Mouse (Mus musculus) lung, postnatal 25 days (tissue): ENCODE results near the gene Tldc2.

Source experiments
- DNase-seq: peaks from one replicate; pipeline ENCODE4 v3.0.0; 2022; ENCODE audit warnings: low spot score

Tldc2 gene

GRCm38 (mm10) chr2:157127370-157127769 is 40.5 kb downstream of the Tldc2 start:
- no peak for DNase-seq

- no peak for DNase-seq
Observed at GRCm38 (mm10) chr2:157128072-157128471, 41.2 kb downstream of the Tldc2 start.

GRCm38 (mm10) chr2:157129096-157129495 is 42.2 kb downstream of the Tldc2 start:
- DNase-seq = no peak

- DNase-seq = no peak
Observed at GRCm38 (mm10) chr2:157129601-157130164, 42.8 kb downstream of the Tldc2 start.

DNA sequence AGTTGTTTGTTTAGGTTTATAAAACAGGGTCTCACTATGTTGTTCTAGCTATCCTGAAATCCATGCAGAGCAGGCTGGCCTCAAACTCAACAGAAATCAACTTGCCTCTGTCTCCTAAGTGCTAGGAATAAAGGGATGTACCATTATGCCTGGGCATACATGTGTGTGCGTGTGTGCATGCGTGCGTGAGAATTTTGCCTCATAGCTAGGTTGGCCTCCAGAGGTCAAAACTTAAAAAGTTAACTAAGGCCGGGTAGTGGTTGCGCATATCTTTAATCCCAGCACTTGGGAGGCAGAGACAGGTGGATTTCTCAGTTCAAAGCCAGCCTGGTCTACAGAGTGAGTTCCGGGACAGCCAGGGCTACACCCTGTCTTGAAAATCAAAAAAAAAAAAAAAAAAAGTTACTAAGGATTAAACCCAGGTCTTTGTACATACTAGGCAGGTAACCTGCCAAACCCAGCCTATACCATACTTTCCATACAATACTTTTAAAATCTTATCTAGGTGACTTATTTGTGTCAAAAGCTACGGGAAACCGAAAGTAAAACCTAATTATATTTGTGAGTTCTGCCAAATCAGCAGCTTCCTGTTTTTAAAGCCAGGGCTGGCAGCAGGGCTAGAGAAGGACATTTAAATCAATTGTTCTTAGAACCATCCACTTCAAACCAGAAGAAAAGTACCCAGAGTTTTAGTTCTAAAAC is 44.1 kb downstream of the Tldc2 start:
- peak; percentile 76 for DNase-seq

- no peak for DNase-seq
Observed at GRCm38 (mm10) chr2:157132086-157132485, 45.2 kb downstream of the Tldc2 start.

DNA sequence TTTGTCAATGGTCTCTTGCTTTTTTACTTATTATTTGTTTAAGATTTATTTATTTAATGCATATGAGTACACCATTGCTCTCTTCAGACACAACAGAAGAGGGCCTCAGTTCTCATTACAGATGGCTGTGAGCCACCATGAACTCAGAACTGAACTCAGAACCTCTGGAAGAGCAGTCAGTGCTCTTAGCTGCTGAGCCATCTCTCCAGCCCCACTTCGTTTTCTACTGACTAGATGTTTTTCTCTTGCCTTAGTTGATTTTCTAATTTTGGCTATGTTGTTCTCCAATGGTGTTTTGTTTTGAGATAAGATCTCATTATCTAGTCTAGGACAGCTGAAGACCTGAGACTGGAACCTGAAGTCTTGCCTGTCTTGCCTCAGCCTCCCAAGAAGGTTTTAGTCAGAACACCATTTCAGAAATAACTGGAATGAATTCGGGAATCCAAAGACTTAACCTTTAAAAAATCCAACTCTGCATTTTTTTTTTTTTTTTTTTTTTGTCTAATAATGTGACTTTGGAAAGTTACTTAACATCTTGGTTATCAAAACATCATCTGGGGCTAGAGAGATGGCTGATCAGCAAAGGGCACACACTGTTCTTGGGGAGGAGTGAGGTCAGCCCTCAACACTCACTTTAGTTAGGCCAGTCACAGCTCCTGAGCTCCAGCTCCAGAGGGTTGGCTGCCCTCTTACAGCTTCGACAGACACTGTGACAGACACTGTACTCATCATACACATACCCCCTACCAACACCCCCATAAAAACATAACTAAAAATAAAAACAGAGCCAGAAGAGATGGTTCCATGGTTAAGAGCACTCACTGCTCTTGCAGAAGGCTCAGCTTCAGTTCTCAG is 46.1 kb downstream of the Tldc2 start:
- no peak for DNase-seq

GRCm38 (mm10) chr2:157133769-157134478 is 47.1 kb downstream of the Tldc2 start:
- DNase-seq = no peak

DNA sequence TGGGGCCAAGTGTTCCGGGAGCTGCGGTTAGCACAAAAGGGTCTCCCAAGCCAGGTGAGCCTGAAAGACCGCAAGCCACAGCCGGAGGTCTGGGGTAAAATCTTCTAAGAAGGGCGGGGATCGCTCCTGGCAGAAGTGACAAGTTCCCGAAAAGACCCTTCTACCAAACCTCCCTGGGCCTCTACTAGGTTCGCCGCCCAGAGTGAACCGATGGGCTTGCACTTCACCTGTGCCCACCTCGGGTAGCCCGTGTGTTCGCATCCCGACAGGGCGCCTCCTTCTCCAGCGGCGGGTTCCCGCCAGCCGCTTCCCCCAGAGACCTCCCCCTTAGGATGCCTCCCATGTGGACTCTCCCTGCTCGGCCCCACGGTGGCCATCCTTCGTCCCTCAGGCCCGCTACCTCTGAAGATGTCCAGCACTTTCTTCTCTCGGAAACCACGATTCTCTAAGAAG is 47.6 kb downstream of the Tldc2 start:
- DNase-seq = no peak

DNA sequence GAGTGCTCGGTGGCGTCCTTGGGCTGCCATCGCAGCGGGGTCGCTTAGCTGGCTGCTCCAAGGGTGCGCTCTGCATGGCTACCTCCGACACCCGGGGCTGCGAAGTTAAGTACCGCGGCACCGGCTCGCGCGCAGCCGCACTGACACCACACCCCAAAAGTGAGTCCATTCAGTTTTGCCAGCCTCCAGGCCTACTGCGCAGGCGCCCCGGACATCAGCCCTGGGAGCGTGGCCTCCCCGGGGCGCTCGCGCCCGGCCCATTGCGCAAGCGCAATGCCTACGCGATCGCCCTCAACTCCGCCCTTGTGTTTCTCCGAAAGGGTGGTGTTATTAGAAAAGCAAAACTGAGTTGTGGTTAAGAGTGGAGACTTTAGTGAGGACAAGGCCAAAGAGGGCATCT is 48.2 kb downstream of the Tldc2 start, which contains the start of gene Samhd1:
Gene Samhd1 (minus strand): TSS at position 252 of the 400 bp plus-strand sequence.
- DNase-seq = peak; percentile 97

DNA sequence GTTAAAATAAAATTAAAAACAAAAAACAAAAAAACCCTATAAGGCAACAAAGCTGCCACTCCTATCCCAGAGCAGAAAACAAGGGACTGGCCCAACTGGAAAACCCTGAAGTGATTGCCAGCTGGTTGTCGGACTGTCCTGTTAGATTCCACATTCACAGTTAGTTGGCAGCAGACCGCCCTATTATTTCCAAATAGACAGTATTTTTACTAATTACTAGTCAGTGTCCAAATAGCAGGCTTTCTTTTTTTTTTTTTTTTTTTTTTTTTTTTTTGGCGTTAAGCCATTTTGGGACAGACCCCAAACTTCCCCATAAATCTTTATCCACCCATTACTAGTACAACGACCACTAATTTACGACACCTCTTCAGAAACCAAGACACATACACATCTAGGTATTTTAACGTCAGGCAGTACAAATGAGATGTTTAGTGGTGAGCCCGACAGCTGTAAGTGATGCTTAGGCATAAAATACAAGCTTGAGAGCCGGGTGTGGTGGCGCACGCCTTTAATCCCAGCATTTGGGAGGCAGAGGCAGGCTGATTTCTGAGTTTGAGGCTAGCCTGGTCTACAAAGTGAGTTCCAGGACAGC is 48.8 kb downstream of the Tldc2 start:
- no peak for DNase-seq

- no peak for DNase-seq
Observed at GRCm38 (mm10) chr2:157136176-157136575, 49.3 kb downstream of the Tldc2 start.

GRCm38 (mm10) chr2:157136646-157137045 is 49.8 kb downstream of the Tldc2 start:
- no peak for DNase-seq

DNA sequence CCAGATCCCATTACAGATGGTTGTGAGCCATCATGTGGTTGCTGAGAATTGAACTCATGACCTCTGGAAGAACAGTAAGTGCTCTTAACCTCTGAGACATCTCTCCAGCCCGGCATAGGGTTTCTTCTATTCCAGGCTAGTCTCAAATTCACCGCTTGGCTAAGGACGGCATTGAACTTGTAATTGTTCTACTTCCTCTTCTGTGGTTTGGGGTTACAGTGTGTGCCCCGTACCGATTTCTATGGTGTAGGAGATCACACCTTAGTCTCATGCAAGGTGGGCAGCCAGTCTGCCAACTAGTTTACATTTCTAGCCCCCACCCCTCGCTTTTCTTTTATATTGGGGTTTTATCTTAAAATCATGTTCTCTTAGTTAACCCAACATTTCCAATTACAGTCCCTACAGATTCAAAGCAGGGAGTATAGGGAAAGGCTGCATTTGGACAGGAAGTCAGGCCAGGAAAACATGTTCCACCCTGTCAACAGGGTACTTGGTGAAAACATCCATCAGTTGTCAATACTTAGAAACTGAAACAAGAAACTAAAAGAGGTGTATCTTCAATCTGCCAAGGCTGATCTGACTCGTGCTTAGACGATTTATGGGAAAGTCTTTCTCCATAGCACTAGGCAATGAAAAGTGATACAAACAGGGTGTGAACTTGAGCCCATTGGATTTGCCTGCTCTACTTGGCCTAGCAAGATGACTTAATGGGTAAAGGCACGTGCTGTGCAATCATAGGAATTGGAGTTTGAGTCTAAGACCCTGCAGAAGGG is 51.3 kb downstream of the Tldc2 start:
- peak; percentile 45 for DNase-seq

DNA sequence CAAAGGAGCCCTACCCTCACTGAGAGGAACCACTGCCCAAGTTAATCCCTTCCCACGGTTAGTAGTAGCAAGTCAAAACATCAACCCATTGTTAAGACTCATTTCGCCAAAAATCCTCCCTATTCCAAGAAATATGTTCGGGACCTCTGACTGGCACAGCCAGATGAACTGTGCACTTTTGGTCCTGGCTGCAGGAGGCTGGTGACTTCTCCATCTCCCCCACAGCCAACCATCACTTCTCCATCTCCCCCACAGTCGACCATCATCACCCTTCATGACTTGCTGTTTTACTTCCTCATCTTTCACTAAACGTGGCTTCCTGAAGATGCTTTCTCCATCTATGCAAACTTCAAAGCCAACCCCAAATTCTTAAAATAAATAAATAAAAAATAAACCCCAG is 52.0 kb downstream of the Tldc2 start:
- no peak for DNase-seq

DNA sequence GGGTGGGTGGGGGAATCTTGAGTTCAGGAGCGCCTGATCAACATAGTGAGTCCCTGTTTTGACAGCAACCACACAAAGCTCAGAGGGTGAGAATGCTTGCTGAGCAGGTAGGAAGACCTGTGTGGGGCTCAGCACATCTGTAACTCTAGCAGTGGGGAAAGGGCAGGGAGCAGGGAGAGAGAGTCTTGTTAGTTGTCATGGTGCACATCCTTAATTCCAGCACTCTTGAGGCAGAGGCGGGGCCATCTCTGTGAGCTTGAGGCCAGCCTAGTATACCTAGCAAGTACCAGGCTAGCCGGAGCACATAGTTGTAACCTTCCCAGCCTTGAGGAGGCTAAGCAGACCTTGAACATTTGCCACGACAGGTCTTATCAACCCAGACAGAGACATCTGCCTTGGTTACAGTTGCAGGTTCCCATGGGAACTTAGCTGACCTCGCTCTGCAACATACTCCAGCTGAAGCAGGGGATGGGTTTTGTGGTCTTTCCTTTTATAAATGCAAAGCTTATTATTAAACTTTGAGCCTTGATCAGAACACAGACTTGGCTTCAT is 52.5 kb downstream of the Tldc2 start:
- DNase-seq = no peak

GRCm38 (mm10) chr2:157141962-157142361 is 55.1 kb downstream of the Tldc2 start:
- DNase-seq = no peak

DNA sequence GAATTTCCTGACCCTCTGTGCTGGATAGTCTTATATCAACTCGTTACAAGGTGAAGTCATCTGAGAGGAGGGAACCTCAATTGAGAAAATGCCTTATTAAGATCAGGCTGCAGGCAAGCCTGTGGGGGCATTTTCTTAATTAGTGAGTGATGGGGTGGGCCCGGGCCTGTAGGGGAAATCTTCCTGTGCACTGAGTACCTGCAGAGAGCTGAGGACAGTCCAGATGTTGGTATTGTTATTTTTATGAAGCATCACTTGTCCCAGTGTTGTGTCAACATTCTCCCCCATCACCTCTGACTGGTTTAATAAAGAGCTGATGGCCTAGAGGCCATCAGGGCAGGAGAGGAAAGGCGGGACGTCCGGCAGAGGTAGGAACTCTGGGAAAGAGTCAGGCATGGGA is 57.3 kb downstream of the Tldc2 start:
- no peak for DNase-seq

- no peak for DNase-seq
Observed at GRCm38 (mm10) chr2:157145173-157145572, 58.3 kb downstream of the Tldc2 start.
